In genomic region chr13:79035276-79035675, GRCm38 (mm10) we compare ENCODE assay signal across 22 mouse cellular contexts.
A peak's percentile ranks its signal among the peaks of the same experiment; 100 is the strongest.
DNase-seq lines count a peak whose midpoint lies in the region; ATAC-seq and TF ChIP-seq lines count a peak whose summit lies in the region.
"Had no signal": no experiment of that assay in that cellular context is flagged by ENCODE, and none has a peak within 500 bp of the region (broad histone marks: within the 10 kb centered on the region; RNA-seq: fewer than 3 reads in every experiment).

No protein-coding gene starts in this region.

- peak; percentile 64; the same call in 1 of the 2 replicates for ATAC-seq in forebrain, postnatal 0 days
- ATAC-seq in forebrain, embryonic 13.5 days = no peak
- 0 out of 2 replicates have a peak, but pooled peaks have one; percentile 27 for ATAC-seq in frontal cortex, adult (ENCODE audit: low TSS enrichment)
- no peak for ATAC-seq in midbrain, embryonic 11.5 days (ENCODE audit: low FRiP score)
- no peak for ATAC-seq in midbrain, embryonic 16.5 days
- ATAC-seq: activated CD4-positive, CD25-positive, alpha-beta regulatory T cell, adult 4 months; CD4-positive, CD25-positive, alpha-beta regulatory T cell, adult 4 months; Patski had no signal

- no peaks in the 10 kb centered on the region for H3K9me3 ChIP-seq in forebrain, postnatal 0 days (ENCODE audit: low read length)
- H3K9me3 ChIP-seq in forebrain, embryonic 13.5 days (replicated peaks) = no peaks in the 10 kb centered on the region
- no peaks in the 10 kb centered on the region for H3K9me3 ChIP-seq in midbrain, embryonic 11.5 days (ENCODE audit: control insufficient read depth, low read length)
- H3K9me3 ChIP-seq in midbrain, embryonic 16.5 days (replicated peaks; ENCODE audit: control insufficient read depth, low read length, poor library complexity, severe bottlenecking) = no peaks in the 10 kb centered on the region
- H3K9me3 ChIP-seq: G1E had no signal

- no peak overlapping the region for H3K9ac ChIP-seq in forebrain, postnatal 0 days
- H3K9ac ChIP-seq in forebrain, embryonic 13.5 days = no peak overlapping the region
- no peak overlapping the region for H3K9ac ChIP-seq in midbrain, embryonic 11.5 days (ENCODE audit: low read length)
- H3K9ac ChIP-seq in midbrain, embryonic 16.5 days (ENCODE audit: low read depth, low read length) = no peak overlapping the region

- no peak for DNase-seq in forebrain, postnatal 0 days
- DNase-seq in frontal cortex, adult 2 months (ENCODE audit: extremely low spot score in 1 of 2, low spot score in 1 of 2) = no peak
- DNase-seq in heart, adult 11 months = peak; percentile 61
- no peak for DNase-seq in heart, postnatal 14 days
- peak; percentile 61 for DNase-seq in midbrain, embryonic 11.5 days (ENCODE audit: low spot score, missing footprints)
- DNase-seq: adrenal gland, adult 2 months; adrenal gland, adult 8-10 months; adrenal gland, postnatal 10 days; adrenal gland, postnatal 14 days; adrenal gland, postnatal 25 days; adrenal gland, postnatal 36 days; B cell, adult 2 months; cerebellum, adult 11 months; cerebellum, adult 11-12 months had no signal

- no peak for TF ChIP-seq CTCF in forebrain, postnatal 0 days (IDR thresholded peaks at IDR 0.05; ENCODE audit: low read depth)

- intact Hi-C loops in heart, postnatal 14 days (cut with DNase I) = loop anchor here (10.0 kb wide), 1 partner anchor 1050 kb away; no protein-coding TSS in a partner anchor

- H3K4me3 ChIP-seq in forebrain, postnatal 0 days (ENCODE audit: low read depth, low read length) = no peak overlapping the region
- H3K4me3 ChIP-seq in forebrain, embryonic 13.5 days = no peak overlapping the region
- H3K4me3 ChIP-seq in midbrain, embryonic 11.5 days (ENCODE audit: low read depth, low read length) = no peak overlapping the region
- H3K4me3 ChIP-seq in midbrain, embryonic 16.5 days (ENCODE audit: low read depth, low read length) = no peak overlapping the region

- no peak overlapping the region for H3K27ac ChIP-seq in forebrain, postnatal 0 days (ENCODE audit: low read depth, low read length)
- no peak overlapping the region for H3K27ac ChIP-seq in forebrain, embryonic 13.5 days
- H3K27ac ChIP-seq in midbrain, embryonic 11.5 days (ENCODE audit: low read depth, low read length) = no peak overlapping the region
- no peak overlapping the region for H3K27ac ChIP-seq in midbrain, embryonic 16.5 days (ENCODE audit: low read length)

- 58% methylated on average over 2 of the region's 2 CpGs for WGBS in forebrain, postnatal 0 days
- WGBS in forebrain, embryonic 13.5 days = 81% methylated on average over 2 of the region's 2 CpGs
- 70% methylated on average over 2 of the region's 2 CpGs for WGBS in midbrain, embryonic 11.5 days
- WGBS in midbrain, embryonic 16.5 days = 78% methylated on average over 2 of the region's 2 CpGs

- no peaks in the 10 kb centered on the region for H3K27me3 ChIP-seq in forebrain, postnatal 0 days (ENCODE audit: insufficient read depth, low read length)
- H3K27me3 ChIP-seq in forebrain, embryonic 13.5 days = no peaks in the 10 kb centered on the region
- H3K27me3 ChIP-seq in midbrain, embryonic 11.5 days (ENCODE audit: control insufficient read depth, insufficient read depth, low read length) = no peaks in the 10 kb centered on the region
- no peaks in the 10 kb centered on the region for H3K27me3 ChIP-seq in midbrain, embryonic 16.5 days (ENCODE audit: control insufficient read depth, insufficient read depth, low read depth, low read length)
- H3K27me3 ChIP-seq: CH12.LX, Patski had no signal

- no peaks in the 10 kb centered on the region for H3K36me3 ChIP-seq in forebrain, postnatal 0 days (ENCODE audit: insufficient read depth)
- no peaks in the 10 kb centered on the region for H3K36me3 ChIP-seq in forebrain, embryonic 13.5 days (ENCODE audit: poor library complexity, severe bottlenecking)
- no peaks in the 10 kb centered on the region for H3K36me3 ChIP-seq in midbrain, embryonic 11.5 days (ENCODE audit: control insufficient read depth, insufficient read depth, low read length)
- no peaks in the 10 kb centered on the region for H3K36me3 ChIP-seq in midbrain, embryonic 16.5 days (ENCODE audit: control insufficient read depth, insufficient read depth, low read length)
- H3K36me3 ChIP-seq: G1E had no signal

- H3K4me2 ChIP-seq in forebrain, postnatal 0 days (ENCODE audit: low read depth) = no peak overlapping the region
- H3K4me2 ChIP-seq in forebrain, embryonic 13.5 days = no peak overlapping the region
- H3K4me2 ChIP-seq in midbrain, embryonic 11.5 days = no peak overlapping the region
- H3K4me2 ChIP-seq in midbrain, embryonic 16.5 days (ENCODE audit: low read length) = no peak overlapping the region

- no peaks in the 10 kb centered on the region for H3K4me1 ChIP-seq in forebrain, postnatal 0 days (ENCODE audit: insufficient read depth)
- H3K4me1 ChIP-seq in forebrain, embryonic 13.5 days = no peaks in the 10 kb centered on the region
- H3K4me1 ChIP-seq in midbrain, embryonic 11.5 days (ENCODE audit: control insufficient read depth, insufficient read depth, low read length) = no peaks in the 10 kb centered on the region
- no peaks in the 10 kb centered on the region for H3K4me1 ChIP-seq in midbrain, embryonic 16.5 days (ENCODE audit: control insufficient read depth, insufficient read depth, low read length)

Comparison
In these comparisons a context has a peak if more than half of its experiments do, and no peak if none do; other contexts are left out.
1. ATAC-seq: peak in forebrain, postnatal 0 days (single experiment) and frontal cortex, adult (single experiment); none in forebrain, embryonic 13.5 days (single experiment), midbrain, embryonic 11.5 days (single experiment) and midbrain, embryonic 16.5 days (single experiment).
2. DNase-seq: peak in heart, adult 11 months (single experiment) and midbrain, embryonic 11.5 days (single experiment); none in forebrain, postnatal 0 days (single experiment), frontal cortex, adult 2 months (0 of 2) and heart, postnatal 14 days (0 of 2).